Mouse (Mus musculus) hindbrain, embryonic 13.5 days (tissue): ENCODE data around the gene Zdhhc7. TPM values are rescaled to one million over a fixed set of nuclear protein-coding genes. Genes with fewer than 3 reads are reported as not detected.

Experiments used
- ATAC-seq: fragments of 200-750 bp; cut with Nextera tagmentation; 2 replicates; pipeline ENCODE4 v1.8.0; 2017; ENCODE audit warnings: moderate TSS enrichment; ENCODE audit not compliant: low FRiP score
- H3K27ac ChIP-seq: fragments of 300-500 bp; sonication (generic); 2 replicates; pipeline ENCODE4 v1.5.1; 2015; ENCODE audit warnings: inconsistent platforms, mild to moderate bottlenecking, moderate library complexity
- H3K27me3 ChIP-seq: fragments of 300-500 bp; sonication (generic); 2 replicates; pipeline ENCODE4 v1.6.1; 2015; ENCODE audit warnings: mild to moderate bottlenecking, inconsistent platforms
- H3K36me3 ChIP-seq: fragments of 300-500 bp; sonication (generic); 2 replicates; pipeline ENCODE4 v1.6.1; 2015; ENCODE audit warnings: mild to moderate bottlenecking, inconsistent platforms
- H3K4me1 ChIP-seq: fragments of 300-500 bp; sonication (generic); replicated peaks from 2 replicates; pipeline ENCODE4 v1.6.1; 2015; ENCODE audit warnings: inconsistent platforms
- H3K4me2 ChIP-seq: fragments of 300-500 bp; sonication (generic); 2 replicates; pipeline ENCODE4 v1.6.1; 2015; ENCODE audit warnings: inconsistent platforms, mild to moderate bottlenecking, moderate library complexity
- H3K4me3 ChIP-seq: fragments of 300-500 bp; sonication (generic); 2 replicates; pipeline ENCODE4 v1.5.1; 2015; ENCODE audit warnings: mild to moderate bottlenecking, inconsistent platforms
- H3K9ac ChIP-seq: fragments of 300-500 bp; sonication (generic); 2 replicates; pipeline ENCODE4 v1.6.1; 2015; ENCODE audit warnings: mild to moderate bottlenecking, inconsistent platforms
- H3K9me3 ChIP-seq: fragments of 300-500 bp; sonication (generic); 2 replicates; pipeline ENCODE4 v1.6.1; 2016; ENCODE audit warnings: inconsistent platforms
- WGBS: fragments of 180-500 bp; shearing (Covaris S2); methylation state at CpG from one replicate; pipeline ENCODE4 v1.1.7; 2015; 5-methylcytosine and 5-hydroxymethylcytosine counted together
- polyA plus RNA-seq: library from polyadenylated mRNA; unstranded; fragments of >200 nt; fragmentation: Nextera tagmentation; extraction: Ambion mirVana; gene quantifications from 2 replicates; pipeline ENCODE4 v1.2.1, GENCODE M21; 2015

The Zdhhc7 gene
- polyA plus RNA-seq, 1 experiment from 2014 or later: 27.9 TPM

DNA sequence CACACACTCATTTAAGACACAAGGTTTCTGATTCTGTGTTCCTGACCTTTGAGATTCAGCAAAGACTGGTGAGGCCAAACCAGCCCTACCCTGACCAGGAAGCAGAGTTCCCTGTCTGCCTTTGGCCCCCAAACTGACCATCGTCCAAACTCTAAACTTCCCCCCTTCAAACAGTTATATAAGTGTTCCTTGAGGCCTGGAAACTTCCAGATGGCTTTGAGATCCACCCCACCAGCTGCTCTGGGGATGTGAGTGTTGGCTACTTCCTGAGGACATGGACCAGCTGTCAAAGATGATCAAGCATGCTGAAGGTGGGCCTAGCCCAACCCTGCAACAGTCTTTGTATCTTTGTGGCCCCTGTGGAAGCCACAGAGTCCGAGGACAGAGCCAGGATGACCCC lies 44.2 kb downstream of the Zdhhc7 start:
- WGBS: 80% methylated on average over 2 of the region's 2 CpGs
- no peak for ATAC-seq

DNA sequence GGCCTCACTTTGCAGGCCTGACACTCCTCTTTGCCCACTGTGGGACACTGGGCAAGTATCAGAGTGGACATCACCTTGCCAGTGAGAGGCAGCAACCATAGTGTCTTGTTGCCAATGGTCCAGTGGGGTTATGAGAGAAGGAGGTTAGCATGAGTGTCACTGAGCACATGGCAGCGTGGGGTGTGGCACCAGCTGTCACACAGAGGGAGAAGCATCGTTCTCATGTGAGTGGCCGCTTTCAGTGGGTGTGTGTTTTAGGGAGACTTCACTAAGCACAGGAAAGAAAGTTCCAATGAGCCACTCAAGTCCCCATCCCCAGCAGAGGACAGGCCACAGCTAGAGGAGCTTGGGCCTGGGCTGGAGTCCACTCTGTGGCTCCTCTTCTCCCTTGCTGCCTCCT lies 46.4 kb downstream of the Zdhhc7 start:
- Histone ChIP-seq H3K9ac (no peak overlapping the region), H3K27ac (no peak overlapping the region), H3K9me3 (peaks cover 5% of the 10 kb centered on the region; the same call in 1 of the 2 replicates), H3K27me3 (no peaks in the 10 kb centered on the region), H3K4me1 (no peaks in the 10 kb centered on the region), H3K4me3 (no peak overlapping the region), H3K36me3 (no peaks in the 10 kb centered on the region), H3K4me2 (no peak overlapping the region)
- whole genome bisulfite sequencing: 81% methylated on average over 3 of the region's 3 CpGs
- no peak for ATAC-seq

More for the DNA sequence above, 44.2 kb downstream of the Zdhhc7 start:
- Histone ChIP-seq H3K36me3 (no peaks in the 10 kb centered on the region), H3K27me3 (no peaks in the 10 kb centered on the region), H3K9me3 (peaks cover 5% of the 10 kb centered on the region; the same call in 1 of the 2 replicates), H3K27ac (no peak overlapping the region), H3K4me2 (no peak overlapping the region), H3K4me3 (no peak overlapping the region), H3K4me1 (no peaks in the 10 kb centered on the region), H3K9ac (no peak overlapping the region)

GRCm38 (mm10) chr8:120052318-120052717 lies 49.0 kb downstream of the Zdhhc7 start:
- 75% methylated on average over 8 of the region's 8 CpGs for WGBS
- H3K27me3 ChIP-seq: no peaks in the 10 kb centered on the region
- H3K9me3 ChIP-seq: peaks cover 5% of the 10 kb centered on the region; the same call in 1 of the 2 replicates
- no peaks in the 10 kb centered on the region for H3K4me1 ChIP-seq
- H3K4me3 ChIP-seq: no peak overlapping the region
- no peak overlapping the region for H3K4me2 ChIP-seq
- no peaks in the 10 kb centered on the region for H3K36me3 ChIP-seq
- ATAC-seq: no peak
- H3K9ac ChIP-seq: no peak overlapping the region
- no peak overlapping the region for H3K27ac ChIP-seq

- Histone ChIP-seq H3K9me3 (peaks cover 5% of the 10 kb centered on the region; the same call in 1 of the 2 replicates), H3K4me1 (0 out of 2 replicates have a peak, but pooled peaks cover under 1% of the 10 kb centered on the region), H3K36me3 (no peaks in the 10 kb centered on the region), H3K9ac (no peak overlapping the region), H3K27me3 (no peaks in the 10 kb centered on the region), H3K4me3 (no peak overlapping the region), H3K4me2 (no peak overlapping the region), H3K27ac (no peak overlapping the region)
- 87% methylated on average over 4 of the region's 4 CpGs for WGBS
- no peak for ATAC-seq
Observed at GRCm38 (mm10) chr8:120051908-120052307, 49.4 kb downstream of the Zdhhc7 start.

- WGBS: 72% methylated on average over 4 of the region's 4 CpGs
- Histone ChIP-seq H3K36me3 (no peaks in the 10 kb centered on the region), H3K27ac (no peak overlapping the region), H3K9me3 (no peaks in the 10 kb centered on the region), H3K4me2 (no peak overlapping the region), H3K27me3 (no peaks in the 10 kb centered on the region), H3K4me3 (no peak overlapping the region), H3K9ac (no peak overlapping the region), H3K4me1 (peaks cover 9% of the 10 kb centered on the region)
- no peak for ATAC-seq
Observed at GRCm38 (mm10) chr8:120051006-120051405, 50.3 kb downstream of the Zdhhc7 start.

GRCm38 (mm10) chr8:120050376-120050775 lies 50.9 kb downstream of the Zdhhc7 start:
- Histone ChIP-seq H3K4me2 (no peak overlapping the region), H3K27me3 (0 out of 2 replicates have a peak, but pooled peaks cover under 1% of the 10 kb centered on the region), H3K9ac (no peak overlapping the region), H3K9me3 (no peaks in the 10 kb centered on the region), H3K36me3 (no peaks in the 10 kb centered on the region), H3K27ac (no peak overlapping the region), H3K4me3 (no peak overlapping the region), H3K4me1 (peaks cover 9% of the 10 kb centered on the region)
- ATAC-seq: no peak
- WGBS: 80% methylated on average over 10 of the region's 10 CpGs

DNA sequence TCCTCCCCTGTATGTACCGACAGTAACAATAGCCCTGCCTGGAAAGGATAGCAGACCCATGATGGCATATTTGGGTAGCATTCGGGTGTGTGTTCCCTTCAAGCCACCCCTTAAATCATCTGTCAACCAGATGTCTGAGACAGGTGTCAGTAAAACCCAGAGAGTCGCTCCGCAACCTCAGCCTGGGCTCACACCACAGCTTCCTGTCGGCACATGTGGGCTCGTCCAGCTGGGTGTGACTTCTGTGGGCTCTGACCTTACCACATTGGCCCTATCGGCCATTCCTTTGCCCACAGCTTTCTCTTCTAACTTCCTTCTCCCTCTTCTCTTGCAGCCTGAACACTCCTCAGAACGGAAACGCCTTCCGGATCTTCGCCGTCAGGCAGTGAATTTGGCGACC lies 51.3 kb downstream of the Zdhhc7 start:
- H3K27me3 ChIP-seq: 0 out of 2 replicates have a peak, but pooled peaks cover 3% of the 10 kb centered on the region
- H3K4me2 ChIP-seq: no peak overlapping the region
- H3K4me3 ChIP-seq: no peak overlapping the region
- H3K27ac ChIP-seq: no peak overlapping the region
- ATAC-seq: no peak
- H3K9ac ChIP-seq: no peak overlapping the region
- 85% methylated on average over 13 of the region's 13 CpGs for WGBS
- no peaks in the 10 kb centered on the region for H3K9me3 ChIP-seq
- no peaks in the 10 kb centered on the region for H3K36me3 ChIP-seq
- H3K4me1 ChIP-seq: peaks cover 9% of the 10 kb centered on the region

DNA sequence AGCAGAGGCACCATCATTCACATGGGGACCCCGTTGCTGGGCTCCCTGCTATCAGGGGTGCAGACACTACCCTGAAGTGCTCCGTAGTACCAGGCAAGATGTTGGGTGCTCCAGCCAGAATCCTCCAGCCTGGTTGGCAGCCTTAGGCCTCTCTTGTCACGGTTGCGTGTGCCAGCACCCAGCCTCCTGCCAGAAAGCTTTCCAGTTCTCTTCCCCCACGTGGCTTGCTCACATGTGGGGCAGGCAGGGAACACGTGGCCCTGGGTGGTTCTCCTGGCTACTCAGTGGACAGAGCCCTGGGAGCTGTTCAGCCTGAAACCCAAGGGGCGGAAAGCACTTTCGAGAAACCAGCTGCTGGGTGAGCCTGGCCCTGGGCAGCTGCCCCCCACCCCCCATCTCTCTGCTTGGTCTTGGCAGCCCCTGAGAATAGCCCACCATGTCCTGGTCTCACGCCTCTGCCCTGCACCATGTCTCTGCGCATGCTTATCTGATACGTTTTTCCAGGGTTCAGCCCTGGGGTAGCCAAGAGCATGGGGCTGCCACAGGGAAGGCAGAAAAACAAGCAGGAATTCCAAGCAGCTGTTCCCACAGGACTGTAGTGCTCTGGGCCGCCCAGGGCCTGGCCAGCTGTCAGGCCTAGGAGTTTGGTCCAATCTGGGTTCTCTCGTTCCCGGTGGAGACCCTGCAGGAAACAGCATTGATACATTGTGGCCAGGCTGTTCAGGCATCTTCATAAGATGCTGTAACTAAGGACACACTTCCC lies 54.8 kb downstream of the Zdhhc7 start:
- no peaks in the 10 kb centered on the region for H3K36me3 ChIP-seq
- no peaks in the 10 kb centered on the region for H3K9me3 ChIP-seq
- ATAC-seq: no peak
- H3K9ac ChIP-seq: no peak overlapping the region
- 0 out of 2 replicates have a peak, but pooled peaks cover 3% of the 10 kb centered on the region for H3K27me3 ChIP-seq
- 73% methylated on average over 14 of the region's 14 CpGs for WGBS
- no peak overlapping the region for H3K4me3 ChIP-seq
- H3K4me2 ChIP-seq: no peak overlapping the region
- peaks cover 9% of the 10 kb centered on the region for H3K4me1 ChIP-seq
- no peak overlapping the region for H3K27ac ChIP-seq

DNA sequence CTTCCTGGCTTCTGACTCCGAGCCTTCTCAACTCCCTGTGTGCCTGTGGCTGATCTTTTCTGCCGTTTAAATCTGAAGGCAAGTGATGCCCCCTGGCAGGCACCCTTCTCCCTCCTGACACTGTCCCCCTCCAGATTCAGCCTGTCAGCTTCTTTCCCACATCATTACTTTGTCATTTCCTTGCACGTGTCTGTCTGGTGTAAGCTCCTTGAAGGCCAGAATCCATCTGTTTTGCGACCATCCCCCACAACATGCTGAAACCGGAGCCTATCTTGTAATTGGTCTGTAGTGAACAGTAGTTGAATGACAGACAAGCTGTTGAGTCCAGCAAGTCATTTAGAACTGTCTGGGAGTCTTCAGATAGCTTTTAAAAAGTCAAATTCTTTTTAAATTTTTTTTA lies 55.8 kb downstream of the Zdhhc7 start:
- Histone ChIP-seq H3K4me3 (no peak overlapping the region), H3K36me3 (no peaks in the 10 kb centered on the region), H3K27me3 (0 out of 2 replicates have a peak, but pooled peaks cover 3% of the 10 kb centered on the region), H3K4me1 (peaks cover 9% of the 10 kb centered on the region), H3K4me2 (no peak overlapping the region), H3K9me3 (no peaks in the 10 kb centered on the region), H3K27ac (no peak overlapping the region), H3K9ac (no peak overlapping the region)
- WGBS: 62% methylated on average over 5 of the region's 5 CpGs
- no peak for ATAC-seq

GRCm38 (mm10) chr8:120044907-120045306 lies 56.4 kb downstream of the Zdhhc7 start:
- H3K9me3 ChIP-seq: no peaks in the 10 kb centered on the region
- 0 out of 2 replicates have a peak, but pooled peaks cover 3% of the 10 kb centered on the region for H3K27me3 ChIP-seq
- no peak overlapping the region for H3K4me3 ChIP-seq
- no peak overlapping the region for H3K4me2 ChIP-seq
- no peak overlapping the region for H3K27ac ChIP-seq
- peaks cover 9% of the 10 kb centered on the region for H3K4me1 ChIP-seq
- H3K9ac ChIP-seq: no peak overlapping the region
- WGBS: 87% methylated on average over 8 of the region's 8 CpGs
- no peaks in the 10 kb centered on the region for H3K36me3 ChIP-seq
- ATAC-seq: no peak

GRCm38 (mm10) chr8:120042542-120043312 lies 58.6 kb downstream of the Zdhhc7 start:
- 85% methylated on average over 10 of the region's 10 CpGs for WGBS
- H3K9ac ChIP-seq: no peak overlapping the region
- H3K4me3 ChIP-seq: no peak overlapping the region
- H3K9me3 ChIP-seq: no peaks in the 10 kb centered on the region
- H3K27me3 ChIP-seq: 0 out of 2 replicates have a peak, but pooled peaks cover 3% of the 10 kb centered on the region
- no peak overlapping the region for H3K4me2 ChIP-seq
- H3K4me1 ChIP-seq: peaks cover 9% of the 10 kb centered on the region
- no peak overlapping the region for H3K27ac ChIP-seq
- no peaks in the 10 kb centered on the region for H3K36me3 ChIP-seq
- no peak for ATAC-seq

DNA sequence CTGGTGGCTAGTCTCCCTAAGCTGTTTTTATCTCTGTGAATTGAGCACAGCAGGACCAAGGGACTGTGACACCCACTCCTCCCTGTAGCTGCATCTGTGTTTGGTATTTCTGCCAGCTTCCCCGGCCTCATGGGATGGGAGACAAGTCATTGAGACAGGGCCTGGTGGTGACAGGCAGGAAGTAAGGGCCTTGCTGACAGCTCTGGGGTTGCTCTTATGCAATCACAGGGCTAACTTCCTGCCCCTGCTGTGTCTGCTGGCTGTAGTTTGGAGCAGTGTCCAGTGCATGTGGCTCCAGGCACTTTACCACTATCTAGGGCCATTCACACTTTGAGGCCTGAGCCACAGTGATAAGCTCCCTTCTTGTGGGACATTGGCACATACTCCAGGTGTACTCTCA lies 60.4 kb downstream of the Zdhhc7 start:
- WGBS: 62% methylated on average over 1 of the region's 1 CpGs

More for the DNA sequence above, 60.4 kb downstream of the Zdhhc7 start:
- H3K36me3 ChIP-seq: no peaks in the 10 kb centered on the region
- no peak overlapping the region for H3K9ac ChIP-seq
- no peaks in the 10 kb centered on the region for H3K9me3 ChIP-seq
- H3K4me1 ChIP-seq: no peaks in the 10 kb centered on the region
- H3K4me2 ChIP-seq: no peak overlapping the region
- H3K27ac ChIP-seq: no peak overlapping the region
- H3K4me3 ChIP-seq: no peak overlapping the region
- H3K27me3 ChIP-seq: 0 out of 2 replicates have a peak, but pooled peaks cover 6% of the 10 kb centered on the region
- ATAC-seq: no peak
